Mouse (Mus musculus) macrophage (primary cell): ENCODE measurements around the gene Fgf13. TPM values are rescaled to one million over a fixed set of nuclear protein-coding genes. Genes with fewer than 3 reads are reported as not detected.
A peak's percentile ranks its signal among the peaks of the same experiment; 100 is the strongest.

ENCODE experiments used
- H3K27ac ChIP-seq: fragments of 350-480 bp; formaldehyde crosslinking; 2 replicates; pipeline ENCODE4 v1.9.0; 2021
- H3K36me3 ChIP-seq: fragments of 350-480 bp; formaldehyde crosslinking; 2 replicates; pipeline ENCODE4 v1.9.0; 2021; ENCODE audit errors: inconsistent target
- H3K4me3 ChIP-seq: fragments of 350-480 bp; formaldehyde crosslinking; 2 replicates; pipeline ENCODE4 v1.9.0; 2021; ENCODE audit errors: inconsistent target
- H3K79me2 ChIP-seq: fragments of 350-480 bp; formaldehyde crosslinking; 2 replicates; pipeline ENCODE4 v1.9.0; 2021; ENCODE audit errors: inconsistent target
- WGBS: methylation state at CpG from one replicate; pipeline ENCODE4 v1.1.7; 2026; ENCODE audit warnings: inconsistent platforms; ENCODE audit not compliant: missing documents; 5-methylcytosine and 5-hydroxymethylcytosine counted together
- polyA plus RNA-seq: library from polyadenylated mRNA; stranded (reverse); fragments of 250-400 nt; gene quantifications from 3 replicates; pipeline ENCODE4 v1.2.4, GENCODE M21; 2018; ENCODE audit warnings: inconsistent platforms
- total RNA-seq, 78 experiments: library from RNA; depleted of rRNA; stranded (reverse); fragments of 250-400 nt; gene quantifications; 1 replicate in 9 of 78; 2 replicates in 24 of 78; 3 replicates in 43 of 78; 4 replicates in 2 of 78; pipeline ENCODE4 v1.2.4; 2018; ENCODE audit warnings: inconsistent platforms in 56 of 78

The Fgf13 gene
- 1 to 10 TPM in 1 of 26 experiments, under 1 TPM in 1, not detected in 24; 0.63 to 3.7 TPM for total RNA-seq (2018; cell fraction: chromatin; rRNA removed)
- total RNA-seq (2018; cell fraction: cytosol; rRNA removed): under 1 TPM in 10 of 26 experiments, not detected in 16; 0.07 to 0.22 (median 0.13) TPM
- total RNA-seq (2018; cell fraction: nucleus; rRNA removed): 1 to 10 TPM in 3 of 26 experiments, not detected in 23; 1.2 to 3.2 (median 2.1) TPM
- polyA plus RNA-seq: 0.14 to 0.17 TPM in 2 of 3 replicates, not detected in the other

DNA sequence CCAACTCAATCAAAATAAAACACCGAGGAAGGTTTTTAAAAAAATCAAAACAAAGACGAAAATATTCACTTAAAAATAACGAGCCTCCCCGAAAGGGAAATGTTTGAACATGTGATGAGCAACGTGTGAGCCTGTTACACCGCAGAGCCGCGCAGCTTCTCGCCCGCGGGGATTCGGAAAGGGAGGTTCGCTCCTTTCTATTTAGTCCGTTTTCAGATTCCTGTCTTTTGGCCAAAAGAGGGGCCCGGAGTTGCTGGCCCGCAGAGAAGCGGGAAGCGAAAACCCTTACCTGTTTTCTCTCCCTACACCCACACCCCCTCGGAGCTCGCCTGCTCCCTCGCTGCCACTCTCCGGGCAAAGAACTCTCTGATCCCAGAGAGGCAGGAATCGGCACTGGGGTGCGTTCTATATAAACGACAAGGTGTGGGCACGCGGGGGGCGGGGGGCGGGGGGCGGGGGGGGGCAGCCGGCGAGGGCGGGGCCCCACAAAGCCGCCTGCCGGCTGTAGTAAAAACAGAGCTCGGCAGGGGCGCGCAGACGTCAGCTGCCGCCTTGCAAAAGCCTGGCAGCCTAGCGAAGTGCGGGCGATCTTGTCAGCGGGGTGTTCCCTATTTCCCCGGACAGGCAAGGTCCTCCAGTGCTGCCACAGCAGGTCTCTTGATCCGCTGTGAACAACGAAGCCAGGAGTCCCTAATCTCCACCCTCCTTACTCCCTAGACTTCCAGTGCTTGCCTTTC is at the start of gene Fgf13:
Gene Fgf13, minus strand, starts transcription at position 377 of the 737 bp plus-strand sequence.
- H3K79me2 ChIP-seq: no peaks in the 10 kb centered on the region
- H3K4me3 ChIP-seq: peak within 1 kb of the TSS; percentile 36
- no peaks in the 10 kb centered on the region for H3K36me3 ChIP-seq
- H3K27ac ChIP-seq: no peak within 1 kb of the TSS
- WGBS: 24% methylated on average over 26 of the region's 47 CpGs

DNA sequence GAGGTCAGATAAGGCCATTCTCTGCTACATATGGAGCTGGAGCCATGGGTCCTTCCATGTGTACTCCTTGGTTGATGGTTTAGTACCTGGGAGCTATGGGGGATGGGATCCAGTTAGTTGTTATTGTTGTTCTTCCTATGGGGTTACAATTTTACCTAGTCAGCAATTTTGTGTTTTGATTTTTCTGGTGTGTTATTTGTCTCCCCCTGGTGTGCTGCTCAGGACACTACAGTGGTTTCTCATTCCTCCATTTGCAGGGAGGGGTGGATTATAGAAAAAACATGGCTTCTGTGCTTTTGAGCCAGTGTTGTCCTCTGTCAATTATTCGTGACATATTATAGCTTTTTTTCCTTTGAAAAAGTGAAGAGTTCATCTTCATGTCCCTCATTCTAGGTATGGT is 38.7 kb upstream of the Fgf13 start:
- Histone ChIP-seq H3K36me3 (no peaks in the 10 kb centered on the region), H3K79me2 (no peaks in the 10 kb centered on the region), H3K4me3 (no peak overlapping the region), H3K27ac (no peak overlapping the region)
- 80% methylated on average over 1 of the region's 1 CpGs for WGBS

GRCm38 (mm10) chrX:59589050-59589449 is 21.2 kb upstream of the Fgf13 start:
- 30% methylated on average over 5 of the region's 5 CpGs for WGBS
- no peaks in the 10 kb centered on the region for H3K36me3 ChIP-seq
- H3K79me2 ChIP-seq: no peaks in the 10 kb centered on the region
- H3K4me3 ChIP-seq: no peak overlapping the region
- H3K27ac ChIP-seq: no peak overlapping the region

GRCm38 (mm10) chrX:59585508-59586186 is 17.8 kb upstream of the Fgf13 start:
- no peaks in the 10 kb centered on the region for H3K79me2 ChIP-seq
- H3K27ac ChIP-seq: no peak overlapping the region
- 79% methylated on average over 10 of the region's 11 CpGs for WGBS
- H3K36me3 ChIP-seq: no peaks in the 10 kb centered on the region
- H3K4me3 ChIP-seq: no peak overlapping the region

DNA sequence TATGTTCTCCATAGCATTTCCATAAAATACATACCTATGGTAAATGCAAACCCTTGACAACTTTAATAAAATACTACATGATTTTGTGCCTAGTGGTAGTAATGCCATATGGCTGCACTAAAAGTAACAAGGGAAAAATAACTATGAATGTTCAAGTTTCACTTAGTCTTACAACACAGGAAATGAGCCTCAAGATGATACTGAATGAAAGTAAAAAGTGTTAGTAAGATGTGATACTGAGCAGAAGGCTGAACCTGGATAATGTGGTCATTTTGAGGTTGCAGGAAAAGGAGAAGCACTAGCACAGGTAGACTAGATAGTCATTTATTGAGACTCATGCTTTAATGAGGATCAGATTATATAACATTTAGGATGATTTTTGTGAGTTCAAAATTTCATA is 16.2 kb upstream of the Fgf13 start:
- Histone ChIP-seq H3K27ac (no peak overlapping the region), H3K79me2 (no peaks in the 10 kb centered on the region), H3K36me3 (no peaks in the 10 kb centered on the region), H3K4me3 (no peak overlapping the region)

- Histone ChIP-seq H3K4me3 (peak overlapping the region; percentile 36), H3K79me2 (no peaks in the 10 kb centered on the region), H3K27ac (no peak overlapping the region), H3K36me3 (no peaks in the 10 kb centered on the region)
- WGBS: 26% methylated on average over 62 of the region's 75 CpGs
Observed at GRCm38 (mm10) chrX:59566826-59567694, 811 bp downstream of the Fgf13 start.

DNA sequence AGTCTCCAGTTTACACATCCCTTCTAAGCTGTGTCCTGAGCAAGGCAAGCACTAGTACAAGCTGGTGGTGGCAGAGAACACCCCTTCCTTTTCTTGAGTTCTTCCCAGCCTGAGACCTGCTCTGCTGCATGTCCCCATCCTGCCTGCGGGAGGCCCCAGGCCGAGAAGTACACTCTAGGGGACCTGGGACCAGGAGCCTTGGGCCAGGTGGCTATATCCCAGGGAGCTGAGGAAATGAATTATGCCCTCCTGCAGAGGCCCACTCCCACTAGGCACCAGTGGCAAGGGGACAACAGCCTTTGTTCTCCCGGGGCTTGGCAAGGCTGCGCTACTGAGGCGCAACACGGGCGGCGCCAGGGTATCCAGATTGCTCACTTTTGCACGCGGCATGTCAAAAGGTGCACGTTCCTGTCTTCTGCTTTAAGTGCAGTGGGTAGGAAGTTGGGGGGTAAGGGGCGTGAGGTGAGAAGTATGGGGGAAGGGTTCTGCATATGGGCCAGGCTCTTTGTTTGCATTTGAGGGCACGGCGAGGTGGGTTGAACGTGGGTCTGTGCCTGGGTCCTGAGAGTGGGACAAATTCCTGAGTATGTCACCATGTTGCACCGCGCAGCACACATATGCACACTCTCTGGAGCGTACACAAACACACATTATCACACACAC is 1.7 kb downstream of the Fgf13 start:
- no peaks in the 10 kb centered on the region for H3K36me3 ChIP-seq
- 27% methylated on average over 15 of the region's 18 CpGs for WGBS
- no peak overlapping the region for H3K27ac ChIP-seq
- no peaks in the 10 kb centered on the region for H3K79me2 ChIP-seq
- no peak overlapping the region for H3K4me3 ChIP-seq

DNA sequence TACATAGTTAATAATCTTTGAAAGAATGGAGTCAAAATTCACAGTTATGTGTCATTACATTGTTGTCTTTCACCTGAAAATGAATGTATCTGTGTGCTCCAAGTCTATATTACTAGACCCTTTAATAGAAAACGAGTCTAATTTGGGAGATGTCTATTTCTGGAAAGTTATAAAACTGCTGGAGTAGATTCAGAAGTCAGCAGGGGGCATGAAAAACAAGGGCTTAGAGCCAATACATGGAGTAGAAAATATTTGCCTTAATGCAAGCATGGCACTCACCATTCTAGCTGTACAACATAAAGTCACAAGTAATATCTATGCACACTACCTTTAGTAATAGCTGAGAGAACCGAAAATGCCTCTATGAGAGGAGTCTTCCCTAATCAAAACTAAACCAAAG is 19.9 kb downstream of the Fgf13 start:
- 80% methylated on average over 2 of the region's 2 CpGs for WGBS
- no peaks in the 10 kb centered on the region for H3K36me3 ChIP-seq
- no peak overlapping the region for H3K27ac ChIP-seq
- H3K4me3 ChIP-seq: no peak overlapping the region
- no peaks in the 10 kb centered on the region for H3K79me2 ChIP-seq

DNA sequence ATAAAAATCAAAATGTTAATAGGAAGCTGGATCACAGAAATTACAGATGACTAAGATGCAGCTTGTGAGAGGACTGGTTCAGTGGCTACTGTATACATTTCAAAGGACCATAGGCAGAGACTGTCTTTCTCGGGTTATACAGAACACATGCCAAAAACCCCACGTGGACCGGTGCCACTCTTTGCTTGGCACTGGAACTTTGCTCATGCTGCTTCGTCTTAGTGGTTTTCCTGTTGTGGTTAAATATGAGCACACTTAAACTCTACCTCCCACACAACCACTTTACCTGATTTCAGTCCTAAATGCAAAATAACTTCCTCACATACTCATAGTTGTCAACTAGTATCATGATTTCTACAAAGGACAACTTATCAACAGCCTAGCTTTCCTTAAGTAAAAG is 59.6 kb downstream of the Fgf13 start:
- Histone ChIP-seq H3K27ac (no peak overlapping the region), H3K79me2 (no peaks in the 10 kb centered on the region), H3K36me3 (no peaks in the 10 kb centered on the region), H3K4me3 (no peak overlapping the region)
- WGBS: 21% methylated on average over 4 of the region's 4 CpGs

- H3K36me3 ChIP-seq: no peaks in the 10 kb centered on the region
- 63% methylated on average over 1 of the region's 1 CpGs for WGBS
- no peaks in the 10 kb centered on the region for H3K79me2 ChIP-seq
- H3K27ac ChIP-seq: no peak overlapping the region
- no peak overlapping the region for H3K4me3 ChIP-seq
Observed at GRCm38 (mm10) chrX:59493388-59493787, 74.5 kb downstream of the Fgf13 start.

GRCm38 (mm10) chrX:59485426-59485825 is 82.4 kb downstream of the Fgf13 start:
- 49% methylated on average over 2 of the region's 2 CpGs for WGBS
- Histone ChIP-seq H3K27ac (no peak overlapping the region), H3K4me3 (no peak overlapping the region), H3K79me2 (no peaks in the 10 kb centered on the region), H3K36me3 (no peaks in the 10 kb centered on the region)

DNA sequence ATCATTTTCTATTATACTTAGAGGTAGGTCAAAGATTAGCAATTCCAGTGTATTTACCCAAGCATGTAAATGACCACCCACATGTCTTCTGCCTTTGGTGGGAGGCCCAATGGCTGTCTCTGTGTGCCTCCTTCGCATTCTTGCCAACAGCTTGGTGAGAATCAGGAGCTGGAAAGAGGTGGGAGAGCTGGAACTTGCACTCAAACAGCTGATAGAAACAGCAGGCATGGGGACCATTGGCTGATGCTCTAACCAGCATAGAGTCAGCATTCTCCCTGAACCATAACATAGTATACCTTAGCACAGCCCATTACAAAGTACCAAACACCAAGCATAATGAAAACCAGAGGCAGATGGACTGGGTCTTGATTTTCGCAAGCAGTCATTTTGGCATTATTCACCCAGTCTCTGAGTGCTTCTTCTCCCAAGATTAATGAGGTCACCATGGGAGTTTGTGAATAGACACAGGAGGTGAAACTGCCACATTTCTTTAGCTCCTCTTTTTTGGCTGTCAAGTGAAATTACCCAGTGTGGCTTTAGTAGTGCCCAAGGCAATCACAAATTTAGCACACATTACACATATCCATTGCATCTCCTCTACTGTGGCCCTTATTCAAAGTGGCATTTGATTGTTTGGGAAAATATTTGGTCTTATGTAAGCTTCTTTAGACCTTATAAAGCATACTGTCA is 165.1 kb downstream of the Fgf13 start:
- Histone ChIP-seq H3K79me2 (no peaks in the 10 kb centered on the region), H3K27ac (no peak overlapping the region), H3K36me3 (no peaks in the 10 kb centered on the region), H3K4me3 (no peak overlapping the region)
- 100% methylated on average over 2 of the region's 2 CpGs for WGBS

DNA sequence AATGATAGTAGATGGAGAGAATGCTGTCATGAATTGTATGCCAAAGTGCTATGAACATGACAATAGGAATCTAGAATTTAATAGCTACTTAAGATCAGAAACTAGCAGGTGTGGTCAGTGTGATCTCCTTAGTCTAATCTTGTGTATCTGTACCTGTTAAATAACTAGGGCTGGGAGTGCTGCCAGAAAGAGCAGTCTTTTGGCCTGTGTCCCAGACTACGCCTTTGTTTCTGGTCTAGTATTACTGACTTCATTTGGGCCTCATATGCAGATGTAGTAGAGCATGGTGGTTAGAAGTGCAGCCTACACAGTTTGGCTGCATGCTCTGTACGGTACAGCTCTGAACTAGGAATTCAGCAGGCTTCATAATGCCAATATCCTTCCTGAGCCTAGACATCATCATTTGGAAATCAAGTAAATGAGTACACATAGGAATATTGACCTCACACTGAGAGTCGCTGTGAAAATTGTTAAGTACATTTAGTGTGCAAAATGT is 276.9 kb downstream of the Fgf13 start:
- WGBS: 77% methylated on average over 3 of the region's 3 CpGs
- no peaks in the 10 kb centered on the region for H3K79me2 ChIP-seq
- no peak overlapping the region for H3K27ac ChIP-seq
- no peak overlapping the region for H3K4me3 ChIP-seq
- no peaks in the 10 kb centered on the region for H3K36me3 ChIP-seq
